Mouse (Mus musculus) erythroid progenitor cell, adult 5-6 weeks (primary cell): Measurements from ENCODE around the gene Islr. TPM values are rescaled to one million over a fixed set of nuclear protein-coding genes. Genes with fewer than 3 reads are reported as not detected.
"Not testable (repeated sequence)": the region's sequence is repeated elsewhere in the genome, so short reads cannot be mapped to it uniquely, and the experiment has no call there.

Source experiments
- ATAC-seq: replicated peaks from 2 replicates; pipeline ENCODE4 v1.8.0; 2016; ENCODE audit warnings: moderate number of reproducible peaks, mild to moderate bottlenecking, moderate TSS enrichment, inconsistent platforms; ENCODE audit not compliant: poor library complexity, low FRiP score, severe bottlenecking
- total RNA-seq, 2 experiments: library from RNA; stranded (forward) in 1 of 2; stranded (reverse) in 1 of 2; fragments of 150-400 nt in 1 of 2; fragments of 186-747, 209-891 nt in 1 of 2; gene quantifications; 2 replicates each; pipeline versions ENCODE4 v1.2.3 to v1.2.4; 2015 to 2017; ENCODE audit warnings: low replicate concordance in 2 of 2

Islr gene
- total RNA-seq (2015; ENCODE audit: low replicate concordance) (0.72 TPM in 1 of 2 replicates, not detected in the other), total RNA-seq (2017; ENCODE audit: low replicate concordance) (0.26 and 0.30 TPM in 2 replicates)

- ATAC-seq: peak; percentile 86
These were observed at the start of gene Islr, which contains the start of gene Islr2 for GRCm38 (mm10) chr9:58203516-58204447. Gene Islr (minus strand): TSS chr9:58204306. Gene Islr2 (minus strand): TSS chr9:58204319.

GRCm38 (mm10) chr9:58253805-58254122 is 49.7 kb upstream of the Islr start:
- ATAC-seq: not testable (repeated sequence)

GRCm38 (mm10) chr9:58253033-58253804 is 49.1 kb upstream of the Islr start, which contains the start of gene Stoml1:
Gene Stoml1 (plus strand): TSS chr9:58253164.
- ATAC-seq: peak; percentile 91

GRCm38 (mm10) chr9:58250730-58251129 is 46.6 kb upstream of the Islr start:
- ATAC-seq: not testable (repeated sequence)

- ATAC-seq: no peak
These were observed 46.2 kb upstream of the Islr start for GRCm38 (mm10) chr9:58250322-58250721.

GRCm38 (mm10) chr9:58249592-58250192 is 45.6 kb upstream of the Islr start, which contains the start of gene Pml:
Gene Pml (minus strand): TSS chr9:58249786.
- peak; percentile 60 for ATAC-seq

GRCm38 (mm10) chr9:58248746-58249413 is 44.8 kb upstream of the Islr start:
- no peak for ATAC-seq

GRCm38 (mm10) chr9:58247064-58247759 is 43.1 kb upstream of the Islr start:
- peak; percentile 76 for ATAC-seq

- ATAC-seq: peak; percentile 44
These were observed 42.0 kb upstream of the Islr start for GRCm38 (mm10) chr9:58246083-58246591.

- ATAC-seq: no peak
These were observed 39.6 kb upstream of the Islr start for GRCm38 (mm10) chr9:58243696-58244095.

- ATAC-seq: no peak
These were observed 38.6 kb upstream of the Islr start for GRCm38 (mm10) chr9:58242696-58243095.

GRCm38 (mm10) chr9:58241780-58242485 is 37.8 kb upstream of the Islr start:
- ATAC-seq: no peak

GRCm38 (mm10) chr9:58234502-58235015 is 30.5 kb upstream of the Islr start:
- ATAC-seq: no peak

- ATAC-seq: no peak
These were observed 28.3 kb upstream of the Islr start for GRCm38 (mm10) chr9:58232374-58232773.

GRCm38 (mm10) chr9:58231746-58232145 is 27.6 kb upstream of the Islr start:
- ATAC-seq: no peak

- no peak for ATAC-seq
These were observed 24.8 kb upstream of the Islr start for GRCm38 (mm10) chr9:58228777-58229466.
